Mouse (Mus musculus): ENCODE results near the gene Cabp1. TPM values are rescaled to one million over a fixed set of nuclear protein-coding genes. Genes with fewer than 3 reads are reported as not detected.

The Cabp1 gene
- total and polyA plus RNA-seq, 3 experiments: 0.35 to 1.7 TPM; not detected in 1

DNA sequence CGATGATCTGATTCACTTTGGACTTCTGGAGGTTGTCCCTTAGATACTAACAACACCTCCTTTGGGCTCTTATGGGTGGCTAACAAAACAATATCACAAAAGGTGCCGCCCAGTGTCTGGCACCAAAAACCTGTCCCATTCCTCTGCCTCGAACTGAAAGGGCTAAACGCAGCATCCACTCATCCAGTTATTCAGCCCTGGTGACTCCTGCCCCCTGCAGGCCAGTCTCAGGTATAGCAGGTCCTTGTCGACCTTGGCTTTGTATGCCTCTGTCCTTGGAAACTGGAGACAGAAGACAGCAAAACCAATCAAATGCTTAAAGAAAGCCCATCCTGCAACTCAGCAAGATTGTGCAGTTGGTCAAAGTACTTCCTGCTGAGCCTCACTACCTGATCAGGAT, 5.4 kb downstream of the Cabp1 start:
- Histone ChIP-seq H3K4me1 (ENCODE audit: control insufficient read depth in 1 of 2, insufficient read depth in 2 of 2, low read length in 2 of 2) (peaks cover 0 to 5% of the 10 kb centered on the region in 2 experiments; a peak in 2 of 4 replicates), H3K9ac (ENCODE audit: control insufficient read depth, low read depth, low read length, poor library complexity, severe bottlenecking) (no peak overlapping the region), H3K79me2 (ENCODE audit: control insufficient read depth, insufficient read depth, low read length, poor library complexity) (no peaks in the 10 kb centered on the region), H3K9me3 (replicated peaks; ENCODE audit: insufficient read depth, low read length) (no peaks in the 10 kb centered on the region), H3K36me3 (ENCODE audit: control insufficient read depth in 1 of 2, insufficient read depth in 2 of 2, low read length in 2 of 2) (peaks cover 0 to 2% of the 10 kb centered on the region in 2 experiments; a peak in 1 of 4 replicates), H3K27me3 (ENCODE audit: control insufficient read depth in 1 of 2, insufficient read depth in 2 of 2, low read length in 2 of 2) (peaks cover 0 to 4% of the 10 kb centered on the region in 2 experiments; a peak in 2 of 4 replicates), H3K4me3 (ENCODE audit: control insufficient read depth in 1 of 2, insufficient read depth in 1 of 2, low read depth in 2 of 2, low read length in 2 of 2) (no peak overlapping the region), H3K27ac (ENCODE audit: control insufficient read depth, low read depth, low read length) (no peak overlapping the region)
- peak; percentile 74 for DNase-seq (ENCODE audit: low read depth, low spot score)
- no peak for TF ChIP-seq MAX (IDR thresholded peaks at IDR 0.05; ENCODE audit: low read length)
- no peak for TF ChIP-seq NELFE (IDR thresholded peaks at IDR 0.05; ENCODE audit: low read depth, low read length)
- TF ChIP-seq RCOR1 (IDR thresholded peaks at IDR 0.05; ENCODE audit: low read depth, low read length): no peak
- TF ChIP-seq ZC3H11A (IDR thresholded peaks at IDR 0.05; ENCODE audit: low read depth, low read length): 0 out of 2 replicates have a peak, but pooled peaks have one; percentile 23
- TF ChIP-seq KAT2A (conservative IDR thresholded peaks at IDR 0.05; ENCODE audit: low read depth, low read length): no peak
- no peak for TF ChIP-seq HCFC1 (IDR thresholded peaks at IDR 0.05; ENCODE audit: low read depth, low read length)
- no peak for TF ChIP-seq CHD2 (IDR thresholded peaks at IDR 0.05; ENCODE audit: low read length)
- TF ChIP-seq POLR2A (IDR thresholded peaks at IDR 0.05; ENCODE audit: control insufficient read depth in 1 of 2, insufficient read depth in 1 of 2, low read depth in 1 of 2, low read length in 2 of 2, poor library complexity in 1 of 2): no peak
- no peak for TF ChIP-seq CHD1 (IDR thresholded peaks at IDR 0.05; ENCODE audit: low read depth, low read length)
- TF ChIP-seq MEF2A (IDR thresholded peaks at IDR 0.05; ENCODE audit: extremely low read depth, insufficient replicate concordance, low read depth, low read length, poor library complexity, severe bottlenecking): no peak
- TF ChIP-seq USF2 (IDR thresholded peaks at IDR 0.05; ENCODE audit: borderline replicate concordance in 1 of 2, insufficient read depth in 1 of 2, low read depth in 1 of 2, low read length in 2 of 2): no peak
- TF ChIP-seq ETS1 (IDR thresholded peaks at IDR 0.05; ENCODE audit: low read depth, low read length): no peak
- no peak for TF ChIP-seq JUND (IDR thresholded peaks at IDR 0.05; ENCODE audit: low read depth, low read length)
- no peak for TF ChIP-seq MAFK (IDR thresholded peaks at IDR 0.05; ENCODE audit: borderline replicate concordance, low read depth, low read length)
- TF ChIP-seq EP300 (IDR thresholded peaks at IDR 0.05; ENCODE audit: low read depth in 1 of 2, low read length in 2 of 2): no peak
- TF ChIP-seq SIN3A (IDR thresholded peaks at IDR 0.05; ENCODE audit: low read length): no peak
- TF ChIP-seq RAD21 (IDR thresholded peaks at IDR 0.05; ENCODE audit: low read depth, low read length): peak; percentile 56
- TF ChIP-seq TBP (IDR thresholded peaks at IDR 0.05; ENCODE audit: low read depth, low read length): no peak
- no peak for TF ChIP-seq ZKSCAN1 (IDR thresholded peaks at IDR 0.05; ENCODE audit: low read depth, low read length)
- TF ChIP-seq SMC3 (IDR thresholded peaks at IDR 0.05; ENCODE audit: low read depth, low read length): peak; percentile 60
- TF ChIP-seq E2F4 (IDR thresholded peaks at IDR 0.05; ENCODE audit: borderline replicate concordance, low read depth, low read length): no peak
- no peak for TF ChIP-seq MYC (IDR thresholded peaks at IDR 0.05; ENCODE audit: low read depth, low read length)
- TF ChIP-seq BHLHE40 (IDR thresholded peaks at IDR 0.05; ENCODE audit: borderline replicate concordance, low read depth, low read length): no peak
- no peak for TF ChIP-seq TCF12 (IDR thresholded peaks at IDR 0.05; ENCODE audit: low read depth, low read length)
- no peak for TF ChIP-seq MXI1 (IDR thresholded peaks at IDR 0.05; ENCODE audit: low read depth, low read length)
- TF ChIP-seq CTCF (IDR thresholded peaks at IDR 0.05 in 2 of 3, conservative IDR thresholded peaks at IDR 0.05 in 1 of 3; ENCODE audit: control insufficient read depth in 1 of 3, insufficient read depth in 1 of 3, low read depth in 2 of 3, low read length in 3 of 3, poor library complexity in 1 of 3, severe bottlenecking in 1 of 3): peak; percentile 84 to 87 (median 85)
- TF ChIP-seq GATA1 (IDR thresholded peaks at IDR 0.05; ENCODE audit: low read depth, low read length): no peak
- TF ChIP-seq GABPA (IDR thresholded peaks at IDR 0.05; ENCODE audit: low read depth, low read length): no peak
- TF ChIP-seq MYB (IDR thresholded peaks at IDR 0.05; ENCODE audit: low read depth, low read length): no peak

Measured in MEL (cell line).